In the genomic region with DNA sequence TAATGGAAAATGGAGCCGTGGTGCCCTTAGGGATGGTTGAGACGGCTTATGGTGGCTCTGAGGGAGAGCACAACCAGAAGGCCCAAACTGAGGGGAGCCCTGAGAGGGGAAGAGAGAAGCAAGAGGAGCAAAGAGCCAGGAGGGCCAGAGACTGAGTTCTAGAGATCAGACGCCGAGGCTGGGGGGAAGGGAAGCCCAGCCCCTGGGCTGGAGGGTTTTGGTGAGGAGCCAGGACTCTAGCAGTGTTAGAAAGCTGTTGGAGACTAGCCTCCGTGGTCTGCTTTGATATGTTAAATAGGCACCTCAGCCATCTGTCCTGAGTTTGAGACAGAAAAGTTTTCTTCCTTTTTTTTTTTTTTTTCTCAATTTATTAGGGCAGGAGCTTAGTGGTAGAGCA, we compare ENCODE assay signal across 8 mouse cellular contexts. TPM values are rescaled to one million over a fixed set of nuclear protein-coding genes. Genes with fewer than 3 reads are reported as not detected.
DNase-seq lines count a peak whose midpoint lies in the region; ATAC-seq and TF ChIP-seq lines count a peak whose summit lies in the region.

No protein-coding gene starts in this region.

- peak overlapping the region; percentile 78 for H3K4me2 ChIP-seq in forebrain, embryonic 12.5 days
- peak overlapping the region; percentile 83 for H3K4me2 ChIP-seq in liver, postnatal 0 days (ENCODE audit: low read depth, low read length)

- ATAC-seq in forebrain, embryonic 12.5 days (ENCODE audit: low FRiP score), result peak; percentile 53; the same call in 1 of the 2 replicates
- no peak for ATAC-seq in liver, postnatal 0 days

- peak overlapping the region; percentile 77 for H3K4me3 ChIP-seq in forebrain, embryonic 12.5 days (replicated peaks)
- H3K4me3 ChIP-seq in liver, postnatal 0 days (ENCODE audit: low read depth, low read length), result peak overlapping the region; percentile 84; the same call in 1 of the 2 replicates
- peak overlapping the region; percentile 15; the same call in 1 of the 2 replicates for H3K4me3 ChIP-seq in olfactory bulb, adult 2 months (ENCODE audit: insufficient read depth, low read depth, low read length)

- no peaks in the 10 kb centered on the region for H3K36me3 ChIP-seq in forebrain, embryonic 12.5 days (replicated peaks)
- no peaks in the 10 kb centered on the region for H3K36me3 ChIP-seq in liver, postnatal 0 days (replicated peaks; ENCODE audit: insufficient read depth, low read length)

- TF ChIP-seq CTCF in liver, postnatal 0 days (IDR thresholded peaks at IDR 0.05; ENCODE audit: low read depth), result no peak
- TF ChIP-seq CTCF in olfactory bulb, adult 2 months (IDR thresholded peaks at IDR 0.05; ENCODE audit: insufficient read depth, low read depth, low read length), result no peak

- H3K27me3 ChIP-seq in forebrain, embryonic 12.5 days, result 0 out of 2 replicates have a peak, but pooled peaks cover 4% of the 10 kb centered on the region
- H3K27me3 ChIP-seq in liver, postnatal 0 days (ENCODE audit: insufficient read depth, low read length), result no peaks in the 10 kb centered on the region

- H3K9ac ChIP-seq in forebrain, embryonic 12.5 days, result peak overlapping the region; percentile 95
- H3K9ac ChIP-seq in liver, postnatal 0 days (replicated peaks), result peak overlapping the region; percentile 94; the same call in 1 of the 2 replicates

- no peaks in the 10 kb centered on the region for H3K9me3 ChIP-seq in forebrain, embryonic 12.5 days
- H3K9me3 ChIP-seq in liver, postnatal 0 days (ENCODE audit: low read length), result no peaks in the 10 kb centered on the region

- peak; percentile 11 for DNase-seq in embryo, embryonic 10 days (ENCODE audit: low spot score)
- DNase-seq in embryo, embryonic 9.5 days (ENCODE audit: extremely low spot score), result no peak
- peak; percentile 71 for DNase-seq in NIH3T3 (ENCODE audit: low read depth)
- DNase-seq in kidney, adult 11 months, result peak; percentile 54
- DNase-seq in liver, postnatal 0 days, result no peak
- no peak for DNase-seq in spleen, postnatal 4 days (ENCODE audit: low spot score in 2 of 2)

- H3K4me1 ChIP-seq in forebrain, embryonic 12.5 days, result peaks cover 28% of the 10 kb centered on the region
- peaks cover 18% of the 10 kb centered on the region for H3K4me1 ChIP-seq in liver, postnatal 0 days (ENCODE audit: insufficient read depth)
- H3K4me1 ChIP-seq in olfactory bulb, adult 2 months (ENCODE audit: control insufficient read depth, insufficient read depth, low read length), result peaks cover 9% of the 10 kb centered on the region

- WGBS in forebrain, embryonic 12.5 days, result 4% methylated on average over 5 of the region's 5 CpGs
- WGBS in liver, postnatal 0 days (ENCODE audit: insufficient replicate concordance), result 15% methylated on average over 5 of the region's 5 CpGs
- WGBS in olfactory bulb, adult 2 months, result 34% methylated on average over 5 of the region's 5 CpGs

- no peak for TF ChIP-seq POLR2A in olfactory bulb, adult 2 months (IDR thresholded peaks at IDR 0.05; ENCODE audit: insufficient read depth, low read depth, low read length)

- H3K27ac ChIP-seq in forebrain, embryonic 12.5 days, result peak overlapping the region; percentile 96
- peak overlapping the region; percentile 58 for H3K27ac ChIP-seq in liver, postnatal 0 days (ENCODE audit: low read depth)
- no peak overlapping the region for H3K27ac ChIP-seq in olfactory bulb, adult 2 months (ENCODE audit: insufficient read depth, low read depth, low read length)

- no peak for TF ChIP-seq EP300 in liver, postnatal 0 days (IDR thresholded peaks at IDR 0.05; ENCODE audit: low read depth)

RNA-seq across cellular contexts. Expression of a gene that starts 3.9 kb away (rescaled TPM):
- polyA plus RNA-seq in forebrain, embryonic 12.5 days (2016; fragmentation: Nextera tagmentation; extraction: Ambion mirVana), result 67.8 and 68.1 TPM in 2 replicates
- polyA plus RNA-seq in liver, postnatal 0 days (2015; fragmentation: Nextera tagmentation; extraction: Ambion mirVana), result 5.7 and 6.7 TPM in 2 replicates
- polyA plus RNA-seq in olfactory bulb, adult 2 months (2012; ENCODE audit: insufficient read depth, insufficient read length, low replicate concordance, missing spikeins), result not detected in 2 replicates

RNA-seq across cellular contexts. Expression of a gene that starts 47.8 kb away (rescaled TPM):
- 52.4 and 54.2 TPM in 2 replicates for polyA plus RNA-seq in forebrain, embryonic 12.5 days (2016; fragmentation: Nextera tagmentation; extraction: Ambion mirVana)
- polyA plus RNA-seq in liver, postnatal 0 days (2015; fragmentation: Nextera tagmentation; extraction: Ambion mirVana), result 11.7 TPM in 2 replicates
- not detected in 2 replicates for polyA plus RNA-seq in olfactory bulb, adult 2 months (2012; ENCODE audit: insufficient read depth, insufficient read length, low replicate concordance, missing spikeins)

Comparison
In these comparisons a context has a peak if more than half of its experiments do, and no peak if none do; other contexts are left out.
1. DNase-seq: peak in embryo, embryonic 10 days (single experiment), NIH3T3 (single experiment) and kidney, adult 11 months (single experiment); none in embryo, embryonic 9.5 days (single experiment), liver, postnatal 0 days (single experiment) and spleen, postnatal 4 days (0 of 2).
2. H3K4me3 ChIP-seq: peak in every context shown above with its lines; median percentile 84 in liver, postnatal 0 days; 77 in forebrain, embryonic 12.5 days; 15 in olfactory bulb, adult 2 months.